Mouse (Mus musculus) inflammation-experienced regulatory T-cells, adult 6 months (primary cell): Measurements from ENCODE around the gene Pxk. TPM values are rescaled to one million over a fixed set of nuclear protein-coding genes. Genes with fewer than 3 reads are reported as not detected.
A peak's percentile ranks its signal among the peaks of the same experiment; 100 is the strongest.

Source experiments
- ATAC-seq: one replicate; pipeline ENCODE4 v1.8.0; 2017
- polyA plus RNA-seq, 3 experiments: library from polyadenylated mRNA; unstranded; fragments of 100-300 nt; shearing (Covaris generic); gene quantifications; one replicate each; pipeline ENCODE4 v1.2.1; 2017

Gene Pxk
- 10 to 100 TPM; 31.7 to 38.5 (median 32.9) TPM for polyA plus RNA-seq

DNA sequence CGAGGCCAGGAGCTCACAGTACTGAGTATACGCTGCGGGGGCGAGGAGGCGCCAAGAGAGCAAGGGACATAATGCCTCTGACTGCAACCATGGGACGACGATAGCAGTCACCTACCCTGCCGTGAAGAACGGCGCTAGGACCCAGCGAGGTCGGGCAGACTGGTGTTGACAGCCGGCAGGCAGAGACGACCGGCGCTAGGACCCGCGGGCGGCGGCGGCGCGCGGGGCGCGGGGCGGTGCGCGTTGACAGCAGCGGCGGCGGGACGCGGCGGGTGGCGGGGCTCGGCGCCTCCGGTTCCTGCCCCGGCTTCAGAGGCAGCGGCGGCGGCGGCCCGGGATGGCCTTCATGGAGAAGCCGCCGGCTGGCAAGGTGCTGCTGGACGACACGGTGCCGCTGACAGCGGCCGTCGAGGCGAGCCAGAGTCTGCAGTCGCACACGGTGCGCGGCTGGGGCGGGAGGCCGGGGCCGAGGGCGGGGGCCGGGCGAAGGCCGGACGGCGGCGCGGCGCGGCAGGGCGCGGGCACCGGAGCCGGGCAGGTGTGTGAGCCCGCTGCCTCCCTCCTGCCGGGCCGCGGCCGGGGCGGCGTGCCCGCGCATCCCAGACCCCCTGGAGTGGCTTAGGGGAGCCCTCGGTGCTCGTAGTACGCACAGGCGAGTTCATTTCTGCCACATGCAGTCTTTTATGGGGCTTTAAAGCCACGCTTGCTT is at the start of gene Pxk:
Gene Pxk, plus strand, starts transcription at position 234 of the 709 bp plus-strand sequence.
- ATAC-seq, result peak; percentile 89

DNA sequence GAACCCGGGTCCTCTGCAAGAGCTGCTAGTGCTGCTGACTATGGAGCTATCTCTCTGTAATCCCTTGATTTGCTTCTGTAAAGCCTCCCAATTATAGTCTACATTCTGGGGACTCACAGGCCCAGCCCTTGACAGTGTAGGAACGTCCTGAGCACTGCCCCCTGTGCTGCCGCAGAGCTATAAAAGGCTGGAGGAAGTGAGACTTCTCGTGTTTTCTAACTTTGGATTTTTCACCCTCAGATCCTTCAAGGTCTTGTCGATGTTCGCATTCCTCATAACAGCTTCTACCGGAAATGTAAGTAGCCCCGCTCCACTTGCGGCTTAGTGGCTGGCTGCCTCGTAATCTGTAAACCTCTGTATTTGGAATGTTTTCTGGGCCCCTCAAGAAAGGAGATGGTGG is 48.7 kb upstream of the Pxk start:
- no peak for ATAC-seq

DNA sequence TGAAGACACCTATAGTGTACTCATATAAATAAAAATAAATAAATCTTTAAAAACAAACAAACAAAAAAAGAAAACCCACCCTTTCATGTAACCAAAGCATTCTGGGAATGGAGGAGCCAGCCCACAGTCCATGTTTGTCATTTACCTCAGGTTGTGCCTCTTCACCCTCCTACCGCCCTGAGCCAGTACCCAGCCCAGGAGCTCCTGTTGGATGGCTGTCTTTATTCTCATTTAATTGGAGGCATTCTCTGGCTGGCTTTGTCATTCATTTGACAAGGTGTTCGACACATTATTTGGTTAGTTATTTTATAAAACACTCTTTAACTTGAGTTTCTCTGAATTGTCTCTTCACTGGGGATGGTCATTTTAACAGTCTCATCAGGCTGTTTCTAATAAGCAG is 46.1 kb upstream of the Pxk start:
- no peak for ATAC-seq

DNA sequence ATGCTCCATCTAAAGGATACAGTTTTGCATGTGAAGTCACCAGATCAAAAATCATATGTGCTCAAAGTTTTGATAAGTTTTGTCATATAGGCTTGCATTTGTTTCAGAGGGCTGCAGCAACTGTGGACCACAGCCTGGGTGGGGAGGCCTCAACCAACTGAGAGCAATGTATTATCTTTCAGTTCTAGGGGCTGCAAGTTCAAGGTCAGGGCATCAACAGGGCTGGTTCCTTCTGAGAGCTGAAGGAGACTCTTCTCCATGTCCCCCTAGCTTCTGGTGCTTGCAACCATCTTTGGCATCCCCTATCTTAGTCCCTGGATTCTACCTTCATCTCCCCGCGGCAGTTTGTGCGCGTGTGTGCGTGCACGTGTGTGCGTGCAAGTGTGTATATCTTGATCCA is 45.4 kb upstream of the Pxk start:
- no peak for ATAC-seq

DNA sequence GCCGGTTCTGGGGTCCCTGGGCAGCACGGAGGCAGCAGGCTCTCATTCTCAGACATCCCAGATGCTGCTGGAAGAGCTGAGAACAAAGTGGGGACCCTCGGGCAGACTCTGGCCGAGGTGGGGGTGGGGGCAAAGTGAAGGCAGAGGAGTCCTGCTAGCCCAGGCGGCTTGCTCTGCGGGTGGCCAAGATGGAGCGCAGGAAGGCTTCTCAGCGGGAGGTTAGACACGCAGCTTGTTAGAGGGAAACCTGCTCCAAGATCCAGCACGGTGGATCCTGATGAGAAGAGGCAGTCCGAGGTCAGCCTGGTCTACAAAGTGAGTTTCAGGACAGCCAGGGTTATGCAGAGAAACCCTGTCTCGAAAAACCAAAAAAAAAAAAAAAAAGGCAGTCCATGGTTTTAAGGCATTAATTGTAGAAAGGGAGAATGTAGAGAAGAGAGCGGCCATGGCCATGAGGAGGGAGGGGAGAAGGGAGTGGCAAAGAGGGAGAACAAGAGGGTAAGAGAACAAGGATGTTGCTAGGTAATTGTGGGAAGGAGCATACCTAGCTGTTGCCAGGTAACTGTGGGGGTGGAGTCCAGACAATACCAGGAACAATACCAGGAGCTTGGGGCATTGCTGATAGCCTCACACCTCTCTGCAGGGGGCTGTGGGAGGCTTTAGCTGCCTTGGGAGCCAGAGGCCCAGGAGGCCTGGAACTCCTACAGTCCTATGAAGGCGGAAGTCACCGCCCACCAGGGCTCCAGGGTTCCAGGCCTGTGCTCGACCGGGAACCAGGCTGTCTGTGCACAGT is 43.5 kb upstream of the Pxk start:
- ATAC-seq, result no peak

DNA sequence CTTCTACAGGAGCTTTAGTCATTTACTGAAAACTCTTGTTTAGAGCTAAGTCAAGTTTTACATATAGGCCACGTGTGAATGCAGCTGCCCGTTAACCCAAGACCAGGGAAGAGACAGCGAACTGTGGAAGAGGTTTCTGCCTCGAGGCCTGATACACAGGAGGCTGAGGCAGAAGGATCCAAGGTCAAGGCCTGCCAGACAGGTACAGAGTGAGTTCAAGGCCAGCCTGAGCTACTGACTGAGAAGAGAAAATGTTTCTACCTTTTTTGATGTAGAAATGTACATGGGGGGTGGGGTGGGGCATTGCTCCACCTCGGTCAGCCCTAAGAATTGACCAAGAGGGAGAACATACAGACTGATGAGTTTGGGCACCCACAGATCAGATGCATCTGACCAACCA is 41.9 kb upstream of the Pxk start:
- no peak for ATAC-seq

DNA sequence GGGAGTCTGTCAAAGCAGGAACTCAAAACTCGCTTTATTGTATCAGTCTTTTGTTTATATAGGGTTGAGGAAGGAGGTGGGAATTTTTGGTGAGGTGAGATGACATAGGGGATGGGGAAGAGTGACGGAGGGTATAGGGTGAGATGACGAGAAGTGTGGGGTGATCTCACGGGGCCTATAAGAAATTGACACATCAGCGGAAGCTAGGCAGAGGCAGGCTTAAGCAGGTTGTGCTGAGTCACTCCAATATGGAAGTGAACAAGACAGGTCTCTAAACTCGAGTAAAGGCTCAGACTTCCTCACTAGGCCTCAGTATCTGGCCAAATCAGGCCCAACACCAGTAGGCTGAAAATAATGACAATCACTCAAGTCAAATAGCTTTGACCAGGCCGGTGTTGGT is 38.1 kb upstream of the Pxk start:
- no peak for ATAC-seq

DNA sequence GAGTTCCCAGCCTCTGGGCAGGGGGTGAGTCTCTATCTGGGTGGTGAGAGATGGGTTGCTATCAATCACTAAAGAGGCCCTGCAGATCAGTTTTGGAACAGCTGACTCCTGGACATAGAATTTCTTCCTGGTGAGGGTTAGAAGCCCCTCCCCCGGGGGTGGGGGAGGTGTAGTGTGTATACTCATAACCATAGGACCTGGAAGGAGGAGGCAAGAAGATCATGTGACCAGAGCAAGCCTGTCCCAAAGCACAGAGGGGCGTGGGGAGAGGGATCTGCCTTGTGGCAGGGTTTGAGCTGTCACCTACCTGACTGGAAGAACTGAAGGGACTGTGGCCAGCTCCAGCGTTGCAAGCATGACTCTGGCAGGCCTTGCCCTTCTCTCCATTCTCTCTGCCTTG is 35.9 kb upstream of the Pxk start:
- no peak for ATAC-seq

DNA sequence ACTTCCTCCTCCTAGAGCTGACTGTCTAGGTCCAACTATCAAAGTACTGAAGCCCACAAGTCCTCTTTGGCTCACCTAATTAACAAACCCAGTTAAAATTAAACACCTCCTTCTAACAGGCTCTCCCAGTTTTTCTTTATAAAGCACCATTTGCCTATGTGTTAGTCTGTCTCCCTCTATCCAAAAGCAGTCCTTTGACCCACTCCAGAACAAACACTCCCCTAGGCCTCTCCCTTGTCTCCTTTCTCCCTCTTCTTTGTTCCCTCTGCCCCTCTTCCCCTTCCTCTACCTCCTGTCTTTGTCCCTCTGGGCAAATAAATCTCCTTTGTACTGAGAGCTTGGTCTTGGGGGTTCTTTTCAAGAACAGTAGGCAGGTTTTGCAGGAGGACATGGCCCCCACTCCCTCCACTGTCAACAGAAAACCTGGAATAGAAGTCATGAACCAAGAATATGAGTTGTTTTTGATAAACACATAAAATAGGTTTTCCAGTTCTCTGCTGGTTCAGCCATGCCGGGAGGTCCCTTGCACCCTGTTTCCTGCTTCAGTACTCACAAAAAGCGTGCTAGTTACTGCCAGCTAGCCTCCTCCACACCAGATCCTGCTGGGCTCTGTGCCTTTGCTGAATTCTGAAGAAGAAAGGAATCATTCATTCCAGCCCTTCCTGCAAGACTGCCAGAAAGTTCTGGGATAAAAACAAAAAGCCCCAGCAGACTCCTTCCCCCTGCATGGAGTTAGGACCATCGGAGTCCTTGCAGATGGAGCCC is 35.3 kb upstream of the Pxk start:
- ATAC-seq, result no peak

DNA sequence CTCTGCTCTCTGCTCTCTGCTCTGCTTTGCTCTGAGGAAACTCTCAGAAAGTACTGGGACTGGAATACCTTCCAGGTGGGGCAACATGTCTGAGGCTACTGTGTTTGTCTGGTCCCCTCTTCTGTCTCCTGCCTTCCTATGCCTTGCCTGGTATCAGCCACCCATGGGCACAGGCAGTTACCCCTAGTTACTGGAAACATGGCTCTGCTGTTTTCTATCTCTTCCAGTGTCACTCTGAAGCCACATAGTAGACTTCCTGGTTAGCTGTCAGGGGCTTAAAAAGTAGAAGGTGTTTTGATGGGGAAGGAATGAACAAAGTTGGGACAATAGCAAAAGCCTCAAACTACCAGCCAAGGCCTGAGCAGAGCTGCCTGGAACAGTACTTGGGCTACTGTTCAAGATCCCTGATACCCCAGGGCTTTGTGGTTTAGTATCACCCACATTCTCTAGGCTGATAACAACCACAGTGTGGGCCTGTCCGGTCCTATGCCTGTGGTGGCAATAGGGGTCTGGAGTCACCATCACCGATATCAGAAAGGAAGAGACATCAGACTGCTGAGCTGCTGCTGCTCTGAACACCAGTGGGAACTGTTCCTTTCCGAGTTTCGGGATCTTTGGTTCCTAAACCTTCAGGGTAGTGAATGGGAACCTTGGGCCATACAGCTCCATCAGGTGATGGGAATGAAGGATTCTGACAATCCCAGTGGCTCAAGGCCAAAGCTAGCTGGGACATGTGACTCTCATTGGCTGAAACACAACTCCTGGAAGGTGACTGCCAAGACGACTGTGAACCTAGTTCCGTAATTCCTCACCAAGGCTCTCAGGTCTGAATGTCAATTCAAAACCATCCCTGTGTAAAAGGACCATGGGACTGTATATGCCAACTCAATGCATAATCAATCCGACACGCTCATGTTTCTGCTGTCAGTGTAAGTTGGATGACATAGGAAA is 33.9 kb upstream of the Pxk start:
- no peak for ATAC-seq

DNA sequence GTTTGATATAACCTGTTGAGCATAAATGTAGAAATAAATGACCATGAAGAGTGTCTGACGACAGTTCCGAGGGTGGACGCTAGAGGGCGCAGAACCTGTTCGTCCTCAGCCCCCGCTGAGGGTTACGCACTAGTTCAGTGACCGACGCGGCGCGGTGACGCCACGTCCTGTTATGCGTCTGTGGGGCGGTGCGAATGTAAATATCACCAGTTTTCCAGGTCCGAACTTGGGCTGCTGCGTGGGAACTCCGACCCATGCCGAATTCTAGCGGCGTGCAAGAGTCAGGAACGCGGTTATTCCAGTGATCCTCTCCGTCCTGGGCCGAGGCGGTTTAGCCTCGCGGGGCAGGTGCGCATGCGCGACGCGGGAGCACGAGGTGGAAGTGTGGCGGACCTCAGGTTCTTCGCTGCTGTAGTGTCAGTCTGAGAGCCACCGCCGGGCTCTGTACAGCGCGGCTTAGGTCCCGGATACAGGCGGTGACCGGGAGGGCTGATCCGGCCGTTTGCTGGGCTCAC is 17.8 kb upstream of the Pxk start, which contains the start of gene Rpp14:
Gene Rpp14, plus strand, starts transcription at position 203 of the 515 bp plus-strand sequence.
- ATAC-seq, result peak; percentile 95

DNA sequence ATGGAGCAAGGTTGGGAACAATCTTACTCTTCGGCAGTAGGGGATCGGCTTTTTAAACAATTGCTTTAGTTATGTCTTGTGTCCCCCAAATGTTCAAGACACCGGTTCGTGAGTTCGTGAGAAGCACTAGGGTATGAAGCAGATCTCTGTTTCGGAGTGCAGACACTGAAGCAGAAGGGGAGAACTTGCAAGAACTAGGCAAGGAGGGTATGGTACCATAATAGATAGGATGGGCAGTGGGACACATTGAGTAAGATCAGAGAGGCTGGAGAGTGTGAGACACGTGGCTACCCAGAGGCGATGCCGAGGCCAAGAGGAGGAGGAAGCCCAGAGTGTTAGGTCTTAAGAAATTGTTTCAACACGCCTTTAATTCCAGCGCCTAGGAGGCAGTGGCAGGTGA is 17.3 kb upstream of the Pxk start:
- ATAC-seq, result peak; percentile 16

DNA sequence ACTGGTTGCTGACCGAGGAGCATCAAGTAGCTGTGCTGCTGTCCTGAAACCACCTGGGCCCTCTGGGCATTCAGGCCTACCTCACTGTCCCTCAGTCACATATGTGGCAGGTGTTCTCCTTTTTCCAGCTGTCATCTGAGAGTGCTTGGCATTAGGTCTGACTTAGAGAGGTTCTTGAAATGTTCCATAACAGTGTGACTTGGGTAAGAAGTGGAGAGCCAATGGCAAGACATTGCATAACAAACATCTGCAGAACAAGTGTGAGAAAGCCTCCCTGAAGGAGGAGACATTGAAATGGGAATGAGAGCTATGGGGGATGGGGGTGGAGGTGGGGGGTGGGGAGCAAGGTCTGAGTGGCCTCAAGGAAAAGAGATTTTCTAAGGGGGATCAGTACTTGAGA is 15.1 kb upstream of the Pxk start:
- no peak for ATAC-seq

DNA sequence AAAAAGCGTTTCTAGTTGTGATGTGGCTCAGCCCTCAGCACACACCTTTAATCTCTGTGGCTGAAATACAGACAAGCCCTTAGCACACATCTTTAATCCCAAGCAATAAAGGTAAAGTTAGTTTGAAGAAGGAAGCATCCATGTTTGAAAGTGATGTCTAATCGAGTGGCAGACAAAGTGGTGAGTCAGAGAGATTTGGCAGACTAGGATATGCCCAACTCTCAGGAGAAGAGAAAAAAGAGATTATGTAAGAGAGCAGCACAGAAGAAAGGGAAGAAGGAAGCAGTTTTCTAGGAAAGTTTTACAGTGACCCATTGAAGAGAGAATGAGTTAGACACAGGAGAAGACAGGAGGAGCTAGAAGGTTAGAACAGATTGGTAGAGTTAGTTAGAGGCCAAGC is 9.0 kb upstream of the Pxk start:
- ATAC-seq, result no peak

DNA sequence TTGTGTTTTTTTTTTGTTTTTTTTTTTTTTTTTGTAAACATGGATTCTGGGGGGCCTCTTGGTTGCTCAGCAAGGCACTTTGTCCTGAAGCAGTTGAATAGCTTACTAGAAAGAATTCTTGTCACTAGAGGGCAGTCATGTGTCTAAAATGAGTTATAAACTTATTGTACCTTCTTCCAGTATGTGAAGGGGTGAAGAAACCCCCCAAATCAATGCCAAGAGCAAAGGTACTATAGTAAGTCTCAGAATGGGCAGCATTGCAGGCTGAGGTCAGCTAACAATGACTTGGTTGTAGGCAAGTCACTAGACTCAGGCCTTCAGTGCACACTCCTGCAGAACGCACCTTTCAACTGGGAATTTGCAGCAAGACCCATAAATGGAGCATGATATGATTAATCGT is 5.4 kb upstream of the Pxk start:
- peak; percentile 61 for ATAC-seq

DNA sequence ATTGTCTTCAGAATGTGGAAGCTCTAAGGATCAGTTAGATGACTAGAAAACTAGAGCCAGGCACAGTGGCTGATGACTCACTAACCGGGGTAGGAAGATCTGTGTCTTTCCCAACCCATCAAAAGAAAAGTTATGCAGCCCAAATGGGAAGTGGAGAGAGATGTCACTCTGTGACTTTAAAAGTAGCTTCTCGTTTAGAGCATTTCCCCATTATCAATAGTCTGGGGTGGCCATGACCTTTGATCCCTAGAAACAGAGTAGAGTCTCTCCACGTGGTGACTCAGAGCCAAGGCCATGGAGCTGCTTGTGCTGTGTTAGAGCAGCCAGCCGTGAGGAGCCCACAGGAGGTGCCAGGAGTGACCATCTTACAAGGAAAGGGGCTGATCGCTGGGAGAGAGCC is 4.6 kb upstream of the Pxk start:
- no peak for ATAC-seq

DNA sequence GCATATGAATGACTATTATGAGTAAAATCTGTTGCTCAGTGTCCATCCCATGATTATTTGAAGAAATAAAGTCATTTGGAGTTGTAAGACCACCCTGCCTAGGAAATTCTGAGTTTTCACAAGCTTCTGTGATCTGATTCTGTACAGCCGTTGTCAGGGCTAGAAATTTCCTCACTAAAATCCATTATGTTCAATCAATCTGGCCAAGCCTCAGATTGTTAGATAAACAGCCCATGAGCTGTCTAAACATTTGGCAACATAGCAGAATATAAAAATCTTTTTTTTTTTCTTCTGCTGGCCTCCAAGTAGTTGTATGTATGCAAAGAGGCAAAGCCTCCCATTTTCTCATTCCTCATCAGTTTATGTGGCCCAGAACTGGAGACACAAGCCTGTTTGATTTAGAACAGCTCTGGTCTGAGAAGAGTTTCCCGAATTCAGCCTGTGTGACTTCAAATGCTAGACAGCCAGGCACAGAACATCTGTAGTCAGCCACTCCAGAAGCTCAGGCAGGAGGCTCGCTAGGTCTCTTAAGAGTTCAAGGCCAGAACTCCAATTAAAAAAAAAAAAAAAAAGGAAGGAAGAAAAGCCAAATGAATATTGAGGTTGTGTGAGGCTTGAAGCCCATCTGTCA is 3.0 kb upstream of the Pxk start:
- ATAC-seq, result no peak

DNA sequence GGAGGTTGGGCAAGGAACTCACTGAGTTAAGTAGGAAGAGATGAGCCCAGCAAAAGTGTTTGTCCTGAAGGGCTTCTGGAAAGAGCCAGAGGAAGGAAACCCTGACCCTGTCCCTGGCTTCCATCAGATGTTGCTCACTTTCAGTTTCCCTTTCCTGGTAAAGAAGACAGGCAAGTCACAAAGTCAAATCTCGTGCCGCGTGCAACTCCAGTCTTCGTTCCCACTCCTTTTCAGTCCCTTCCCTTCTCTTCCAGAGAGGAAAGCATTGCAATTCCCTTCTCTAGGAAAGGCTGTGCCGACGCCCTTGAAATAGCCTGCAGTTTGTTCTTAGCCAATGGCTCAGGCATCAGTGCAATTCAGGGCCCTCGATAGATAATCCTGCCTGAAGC is 2.5 kb upstream of the Pxk start:
- ATAC-seq, result no peak

DNA sequence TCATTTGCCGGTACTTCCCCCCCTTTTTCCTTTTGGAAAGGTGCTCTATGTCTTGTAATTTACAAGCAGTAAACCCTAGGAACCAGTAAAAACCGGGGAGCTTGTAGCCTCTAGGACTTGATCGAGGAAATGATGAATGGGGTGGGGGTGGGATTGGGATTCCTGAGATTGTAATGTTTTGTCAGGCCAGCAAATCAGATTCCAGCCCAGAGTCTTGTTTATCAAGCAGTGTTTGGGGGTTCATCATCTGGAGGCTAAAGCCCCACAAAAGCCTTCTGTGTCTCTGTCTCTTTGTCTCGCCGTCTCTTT is 630 bp downstream of the Pxk start:
- ATAC-seq, result no peak

DNA sequence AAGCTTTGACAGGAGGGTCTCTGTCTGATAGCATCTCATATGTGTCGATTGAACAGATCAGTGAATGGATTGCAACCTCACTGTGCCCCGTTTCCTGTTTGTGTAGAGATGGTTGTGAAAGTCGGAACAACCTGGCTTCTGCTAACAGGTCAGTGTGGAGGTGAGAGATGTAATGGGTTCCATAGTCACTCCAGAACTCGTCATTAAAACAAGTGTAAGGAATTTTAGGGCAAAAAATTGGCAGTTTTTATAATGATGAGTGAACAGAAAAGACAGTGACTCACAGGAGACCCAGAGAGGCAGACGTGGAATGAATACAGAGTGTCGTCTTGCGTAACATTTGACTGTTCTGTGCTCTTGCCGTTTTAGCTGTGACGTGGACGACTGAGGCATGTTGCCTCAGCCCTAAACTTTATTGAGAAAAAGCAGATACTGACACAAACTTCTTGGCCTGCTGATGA is 1.6 kb downstream of the Pxk start:
- ATAC-seq, result peak; percentile 52

DNA sequence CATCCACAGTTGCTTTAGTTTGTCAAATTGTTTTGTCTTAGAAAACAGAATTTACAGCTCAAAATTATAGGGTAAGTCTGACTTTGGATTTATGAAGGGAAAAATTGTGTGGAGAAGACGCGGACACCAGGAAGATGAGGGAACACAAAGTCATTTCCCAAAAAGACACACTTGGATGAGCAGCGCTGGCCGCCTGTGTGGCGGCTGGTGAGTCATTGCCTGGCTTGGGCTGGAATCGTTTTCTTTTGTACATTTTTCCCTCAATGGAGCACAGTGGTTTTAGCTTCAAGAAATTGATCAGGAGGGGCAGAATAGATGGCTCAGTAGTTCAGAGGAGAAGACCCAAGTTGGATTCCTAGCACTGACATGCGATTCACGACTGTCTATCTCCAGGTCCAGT is 3.9 kb downstream of the Pxk start:
- ATAC-seq, result no peak

DNA sequence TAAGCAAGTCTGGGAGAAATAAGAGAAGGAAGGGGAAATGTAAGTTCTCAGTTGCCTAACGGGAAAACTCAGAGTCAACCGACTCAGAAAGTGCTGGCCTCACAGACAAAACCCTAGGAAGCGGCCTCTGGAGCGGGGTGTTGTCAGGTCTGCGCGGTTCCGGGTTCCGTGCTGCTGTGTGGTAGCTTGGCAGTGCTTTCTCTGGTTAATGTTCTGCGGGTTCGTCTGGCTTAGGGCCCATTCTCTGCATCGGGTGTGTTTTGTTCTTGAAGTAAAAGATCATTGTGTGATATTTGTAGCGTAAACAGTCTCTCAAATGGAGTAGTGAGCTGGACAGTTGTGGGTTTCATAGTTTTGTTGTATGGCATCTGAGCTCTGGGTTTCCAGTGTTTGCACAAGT is 4.7 kb downstream of the Pxk start:
- no peak for ATAC-seq
